Mouse (Mus musculus) CH12.LX (cell line): ENCODE results near the gene Commd7. TPM values are rescaled to one million over a fixed set of nuclear protein-coding genes. Genes with fewer than 3 reads are reported as not detected.

Source experiments
- DNase-seq: peaks from one replicate; pipeline ENCODE4 v3.0.0-alpha.2; 2013; ENCODE audit errors: extremely low read depth
- H3K27ac ChIP-seq: 2 replicates; pipeline ENCODE4 v1.5.1; 2012; ENCODE audit warnings: low read depth, mild to moderate bottlenecking, control low read depth, moderate library complexity; ENCODE audit not compliant: insufficient read depth
- H3K27me3 ChIP-seq: replicated peaks from 2 replicates; pipeline ENCODE3; 2012; ENCODE audit warnings: inconsistent platforms
- H3K36me3 ChIP-seq, 2 experiments: replicated peaks in 1 of 2; 2 replicates each; pipeline versions ENCODE3 to v1.6.1; 2012; ENCODE audit warnings: inconsistent platforms in 1 of 2, low read length in 1 of 2, mild to moderate bottlenecking in 1 of 2, mixed read lengths in 1 of 2, moderate library complexity in 1 of 2; ENCODE audit not compliant: control insufficient read depth in 1 of 2, insufficient read depth in 1 of 2
- H3K4me1 ChIP-seq, 2 experiments: 2 replicates each; pipeline ENCODE4 v1.6.1; 2012; ENCODE audit warnings: inconsistent platforms in 1 of 2, moderate library complexity in 1 of 2; ENCODE audit not compliant: insufficient read depth in 2 of 2, control insufficient read depth in 1 of 2
- H3K4me2 ChIP-seq: 2 replicates; pipeline ENCODE4 v1.6.1; 2012; ENCODE audit warnings: low read depth, mild to moderate bottlenecking, control low read depth; ENCODE audit not compliant: poor library complexity, insufficient read depth, severe bottlenecking
- H3K4me3 ChIP-seq, 3 experiments: fragments of 150-350 bp in 1 of 3; sonication (generic) in 1 of 3; replicated peaks in 1 of 3; 2 replicates each; pipeline versions ENCODE3 to v1.5.1; 2011 to 2012; ENCODE audit warnings: low read depth in 2 of 3, low read length in 2 of 3, mild to moderate bottlenecking in 2 of 3, moderate library complexity in 2 of 3, control low read depth in 1 of 3, improper control_type of control experiment in 1 of 3, inconsistent platforms in 1 of 3, mixed read lengths in 1 of 3; ENCODE audit not compliant: poor library complexity in 1 of 3
- H3K79me2 ChIP-seq: replicated peaks from 2 replicates; pipeline ENCODE4 v1.6.1; 2012; ENCODE audit warnings: mild to moderate bottlenecking, moderate library complexity; ENCODE audit not compliant: control insufficient read depth, poor library complexity, insufficient read depth, severe bottlenecking; ENCODE audit errors: extremely low read depth
- H3K9ac ChIP-seq: 2 replicates; pipeline ENCODE4 v1.6.1; 2012; ENCODE audit warnings: low read depth, mild to moderate bottlenecking, control low read depth, moderate library complexity; ENCODE audit not compliant: insufficient read depth
- H3K9me3 ChIP-seq: replicated peaks from 2 replicates; pipeline ENCODE3; 2012; ENCODE audit warnings: low read length, inconsistent platforms, mixed read lengths
- BHLHE40 ChIP-seq: IDR thresholded peaks from 2 replicates; pipeline ENCODE4 v1.6.1; 2011; ENCODE audit warnings: mild to moderate bottlenecking, low read depth, low read length, improper control_type of control experiment
- CHD1 ChIP-seq: IDR thresholded peaks from 2 replicates; pipeline ENCODE4 v1.6.1; 2012; ENCODE audit warnings: low read depth, low read length, improper control_type of control experiment, inconsistent platforms
- E2F4 ChIP-seq: IDR thresholded peaks from 2 replicates; pipeline ENCODE4 v1.6.1; 2011; ENCODE audit warnings: low read depth, low read length, improper control_type of control experiment; ENCODE audit not compliant: insufficient replicate concordance
- EP300 ChIP-seq: IDR thresholded peaks from 2 replicates; pipeline ENCODE4 v1.6.1; 2011; ENCODE audit warnings: low read length, improper control_type of control experiment
- GABPA ChIP-seq: IDR thresholded peaks from 2 replicates; pipeline ENCODE4 v1.6.1; 2012; ENCODE audit warnings: low read depth, low read length, improper control_type of control experiment, inconsistent platforms; ENCODE audit not compliant: insufficient replicate concordance
- JUN ChIP-seq: IDR thresholded peaks from 2 replicates; pipeline ENCODE4 v1.6.1; 2011; ENCODE audit warnings: low read depth, mild to moderate bottlenecking, low read length, improper control_type of control experiment, moderate library complexity; ENCODE audit not compliant: insufficient read depth
- JUND ChIP-seq: conservative IDR thresholded peaks from 2 replicates; pipeline ENCODE4 v1.6.1; 2011; ENCODE audit warnings: low read depth, low read length, improper control_type of control experiment
- KAT2A ChIP-seq: IDR thresholded peaks from 2 replicates; pipeline ENCODE4 v1.6.1; 2012; ENCODE audit warnings: low read length, improper control_type of control experiment, inconsistent platforms; ENCODE audit not compliant: insufficient replicate concordance
- MAX ChIP-seq: IDR thresholded peaks from 2 replicates; pipeline ENCODE4 v1.6.1; 2011; ENCODE audit warnings: low read length, improper control_type of control experiment
- MAZ ChIP-seq: IDR thresholded peaks from 2 replicates; pipeline ENCODE4 v1.6.1; 2012; ENCODE audit warnings: low read depth, mild to moderate bottlenecking, inconsistent platforms, low read length, improper control_type of control experiment, moderate library complexity
- MEF2A ChIP-seq: IDR thresholded peaks from 2 replicates; pipeline ENCODE4 v1.6.1; 2014; ENCODE audit warnings: low read depth, mild to moderate bottlenecking, inconsistent platforms, low read length, improper control_type of control experiment, borderline replicate concordance
- MYC ChIP-seq: IDR thresholded peaks from 2 replicates; pipeline ENCODE4 v1.6.1; 2011; ENCODE audit warnings: low read depth, mild to moderate bottlenecking, improper control_type of control experiment, low read length
- POLR2A ChIP-seq: IDR thresholded peaks from 2 replicates; pipeline ENCODE4 v1.6.1; 2011; ENCODE audit warnings: low read depth, mild to moderate bottlenecking, improper control_type of control experiment, low read length
- RCOR1 ChIP-seq: conservative IDR thresholded peaks from 2 replicates; pipeline ENCODE4 v1.6.1; 2012; ENCODE audit warnings: low read depth, mild to moderate bottlenecking, inconsistent platforms, low read length, improper control_type of control experiment
- SIN3A ChIP-seq: IDR thresholded peaks from 2 replicates; pipeline ENCODE4 v1.6.1; 2012; ENCODE audit warnings: low read length, improper control_type of control experiment, inconsistent platforms
- TBP ChIP-seq: conservative IDR thresholded peaks from 2 replicates; pipeline ENCODE4 v1.6.1; 2011; ENCODE audit warnings: low read depth, low read length, improper control_type of control experiment
- UBTF ChIP-seq: IDR thresholded peaks from 2 replicates; pipeline ENCODE4 v1.6.1; 2012; ENCODE audit warnings: low read depth, mild to moderate bottlenecking, inconsistent platforms, low read length, improper control_type of control experiment, moderate library complexity
- USF1 ChIP-seq: IDR thresholded peaks from 2 replicates; pipeline ENCODE4 v1.6.1; 2014; ENCODE audit warnings: low read depth, mild to moderate bottlenecking, inconsistent platforms, low read length, improper control_type of control experiment
- ZMIZ1 ChIP-seq: IDR thresholded peaks from 2 replicates; pipeline ENCODE4 v1.6.1; 2012; ENCODE audit warnings: low read depth, mild to moderate bottlenecking, inconsistent platforms, low read length, improper control_type of control experiment
- ZNF384 ChIP-seq: IDR thresholded peaks from 2 replicates; pipeline ENCODE4 v1.6.1; 2012; ENCODE audit warnings: low read depth, low read length, improper control_type of control experiment, inconsistent platforms
- dilution Hi-C: fragments of 300-500 bp; cut with MboI; formaldehyde crosslinking; loops from 2 replicates; pipeline ENCODE4 v1.14.3; 2020; ENCODE audit warnings: low sequenced_read_pairs; ENCODE audit not compliant: extremely low pct_unique_long_range_greater_than_20kb, extremely low pct_ligation_motif_present
- in situ Hi-C: fragments of 300-500 bp; cut with MboI; formaldehyde crosslinking; loops from 3 replicates; pipeline ENCODE4 v1.14.3; 2019; ENCODE audit warnings: low sequenced_read_pairs, low pct_ligation_motif_present, low pct_unique_long_range_greater_than_20kb, mixed read lengths
- polyA plus RNA-seq: library from polyadenylated mRNA; unstranded; fragments of >175 nt; gene quantifications from 2 replicates; pipeline ENCODE4 v1.2.1, GENCODE M21; 2012; ENCODE audit warnings: low read depth; ENCODE audit not compliant: insufficient read length
- total RNA-seq, 2 experiments: library from RNA; depleted of rRNA; stranded (reverse); fragments of 300-350 nt in 1 of 2; fragments of >200 nt in 1 of 2; gene quantifications; 2 replicates each; pipeline ENCODE4 v1.2.3; 2012 to 2014

Commd7 gene
- total and polyA plus RNA-seq, 3 experiments = 18.9 to 34.7 (median 28.4) TPM

- Histone ChIP-seq H3K27ac (no peak overlapping the region), H3K4me2 (peak overlapping the region; percentile 25; the same call in 1 of the 2 replicates), H3K9me3 (no peaks in the 10 kb centered on the region), H3K27me3 (no peaks in the 10 kb centered on the region), H3K4me1 (peaks cover 0 to 21% of the 10 kb centered on the region in 2 experiments; a peak in 2 of 4 replicates), H3K79me2 (peaks cover 14% of the 10 kb centered on the region; the same call in 1 of the 2 replicates), H3K9ac (0 out of 2 replicates have a peak overlapping the region, but pooled peaks have one; percentile 90), H3K4me3 (no peak overlapping the region), H3K36me3 (peaks cover 1 to 13% of the 10 kb centered on the region in 2 experiments)
- no peak for DNase-seq
- dilution Hi-C loops (no loop called here), in situ Hi-C loops (no loop called here)
- TF ChIP-seq TBP = no peak
- no peak for TF ChIP-seq ZNF384
- TF ChIP-seq USF1 = no peak
- TF ChIP-seq SIN3A = no peak
- TF ChIP-seq GABPA = no peak
- TF ChIP-seq KAT2A = no peak
- TF ChIP-seq JUND = no peak
- no peak for TF ChIP-seq BHLHE40
- no peak for TF ChIP-seq ZMIZ1
- TF ChIP-seq MYC = no peak
- TF ChIP-seq MAZ = no peak
- TF ChIP-seq E2F4 = no peak
- TF ChIP-seq UBTF = no peak
These were observed 678 bp upstream of the Commd7 start for GRCm38 (mm10) chr2:153633259-153633658.

GRCm38 (mm10) chr2:153632871-153633226 is 268 bp upstream of the Commd7 start:
- TF ChIP-seq ZNF384 = no peak
- TF ChIP-seq UBTF = no peak
- no peak for TF ChIP-seq CHD1
- no peak for TF ChIP-seq MAX
- TF ChIP-seq EP300 = no peak
- no peak for TF ChIP-seq MEF2A
- TF ChIP-seq JUN = no peak
- no peak for TF ChIP-seq POLR2A
- 0 out of 2 replicates have a peak, but pooled peaks have one; percentile 4 for TF ChIP-seq ZMIZ1
- TF ChIP-seq RCOR1 = no peak
- no peak for TF ChIP-seq USF1
- 0 out of 2 replicates have a peak, but pooled peaks have one; percentile 16 for TF ChIP-seq MAZ
- Histone ChIP-seq H3K27ac (no peak overlapping the region; the same call in 1 of the 2 replicates), H3K9me3 (no peaks in the 10 kb centered on the region), H3K4me2 (peak overlapping the region; percentile 25; the same call in 1 of the 2 replicates), H3K36me3 (peaks cover 5 to 17% of the 10 kb centered on the region in 2 experiments), H3K4me1 (peaks cover 0 to 21% of the 10 kb centered on the region in 2 experiments; a peak in 2 of 4 replicates), H3K4me3 (peak overlapping the region; percentile 67 to 86 (median 75)), H3K27me3 (no peaks in the 10 kb centered on the region), H3K79me2 (peaks cover 14% of the 10 kb centered on the region; the same call in 1 of the 2 replicates), H3K9ac (peak overlapping the region; percentile 90)
- in situ Hi-C loops (no loop called here), dilution Hi-C loops (no loop called here)
- no peak for DNase-seq
